ENCODE assay signal across 9 mouse cellular contexts in genomic region chrX:103355784-103356183, GRCm38 (mm10). TPM values are rescaled to one million over a fixed set of nuclear protein-coding genes. Genes with fewer than 3 reads are reported as not detected.
DNase-seq lines count a peak whose midpoint lies in the region; ATAC-seq and TF ChIP-seq lines count a peak whose summit lies in the region.
"Had no signal": no experiment of that assay in that cellular context is flagged by ENCODE, and none has a peak within 500 bp of the region (broad histone marks: within the 10 kb centered on the region; RNA-seq: fewer than 3 reads in every experiment).

No protein-coding gene starts in this region.

- H3K36me3 ChIP-seq in heart, embryonic 10.5 days: no peaks in the 10 kb centered on the region
- H3K36me3 ChIP-seq in C2C12 (ENCODE audit: control insufficient read depth, insufficient read depth): no peaks in the 10 kb centered on the region
- H3K36me3 ChIP-seq in forebrain, embryonic 15.5 days: no peaks in the 10 kb centered on the region
- H3K36me3 ChIP-seq in liver, embryonic 13.5 days: no peaks in the 10 kb centered on the region

- no peak for TF ChIP-seq CTCF in C2C12 (IDR thresholded peaks at IDR 0.05; ENCODE audit: control insufficient read depth, insufficient read depth, insufficient read length)

- no peak overlapping the region for H3K9ac ChIP-seq in forebrain, embryonic 15.5 days (replicated peaks)
- H3K9ac ChIP-seq in liver, embryonic 13.5 days: no peak overlapping the region

- intact Hi-C loops in heart, postnatal 25 days (cut with DNase I): no loop called here

- H3K4me1 ChIP-seq in heart, embryonic 10.5 days: no peaks in the 10 kb centered on the region
- no peaks in the 10 kb centered on the region for H3K4me1 ChIP-seq in forebrain, embryonic 15.5 days
- no peaks in the 10 kb centered on the region for H3K4me1 ChIP-seq in liver, embryonic 13.5 days (replicated peaks)

- peak overlapping the region; percentile 67 for H3K4me3 ChIP-seq in heart, embryonic 10.5 days
- H3K4me3 ChIP-seq in C2C12 (ENCODE audit: insufficient read depth, poor library complexity, severe bottlenecking): peak overlapping the region; percentile 50
- H3K4me3 ChIP-seq in forebrain, embryonic 15.5 days: peak overlapping the region; percentile 59
- no peak overlapping the region for H3K4me3 ChIP-seq in liver, embryonic 13.5 days (replicated peaks)

- H3K27ac ChIP-seq in heart, embryonic 10.5 days: no peak overlapping the region
- H3K27ac ChIP-seq in forebrain, embryonic 15.5 days (replicated peaks): no peak overlapping the region
- H3K27ac ChIP-seq in liver, embryonic 13.5 days: no peak overlapping the region

- H3K4me2 ChIP-seq in forebrain, embryonic 15.5 days (replicated peaks): peak overlapping the region; percentile 43
- peak overlapping the region; percentile 57; the same call in 1 of the 2 replicates for H3K4me2 ChIP-seq in liver, embryonic 13.5 days

- DNase-seq in heart, embryonic 10.5 days (ENCODE audit: low spot score): no peak
- DNase-seq in heart, postnatal 25 days (ENCODE audit: low spot score): no peak
- DNase-seq in liver, embryonic 13.5 days: no peak
- no peak for DNase-seq in adrenal gland, adult 2 months
- DNase-seq in cerebellum, postnatal 10 days: no peak
- DNase-seq in cerebellum, postnatal 36 days: no peak

- no peaks in the 10 kb centered on the region for H3K9me3 ChIP-seq in heart, embryonic 10.5 days
- H3K9me3 ChIP-seq in forebrain, embryonic 15.5 days: no peaks in the 10 kb centered on the region
- H3K9me3 ChIP-seq in liver, embryonic 13.5 days (replicated peaks): no peaks in the 10 kb centered on the region

- H3K27me3 ChIP-seq in heart, embryonic 10.5 days (ENCODE audit: insufficient read depth, poor library complexity, severe bottlenecking): peaks cover 52% of the 10 kb centered on the region; the same call in 1 of the 2 replicates
- H3K27me3 ChIP-seq in C2C12 (ENCODE audit: control insufficient read depth, insufficient read depth, insufficient read length): no peaks in the 10 kb centered on the region
- H3K27me3 ChIP-seq in forebrain, embryonic 15.5 days: peaks cover 22% of the 10 kb centered on the region
- peaks cover 46% of the 10 kb centered on the region for H3K27me3 ChIP-seq in liver, embryonic 13.5 days

- peak; percentile 57; the same call in 1 of the 2 replicates for ATAC-seq in forebrain, embryonic 15.5 days (replicated peaks)
- no peak for ATAC-seq in liver, embryonic 13.5 days (ENCODE audit: low read depth)

- no peak overlapping the region for H3ac ChIP-seq in C2C12 (ENCODE audit: control insufficient read depth, insufficient read length, low read depth)

- peaks cover 2% of the 10 kb centered on the region for H3K79me3 ChIP-seq in C2C12 (ENCODE audit: low read depth)

- 54% methylated on average over 5 of the region's 5 CpGs for WGBS in heart, embryonic 10.5 days
- 35% methylated on average over 5 of the region's 5 CpGs for whole genome bisulfite sequencing in forebrain, embryonic 15.5 days
- WGBS in liver, embryonic 13.5 days (ENCODE audit: insufficient replicate concordance): 47% methylated on average over 5 of the region's 5 CpGs

- H3K79me2 ChIP-seq in C2C12 (ENCODE audit: control insufficient read depth, insufficient read depth): no peaks in the 10 kb centered on the region

TF ChIP-seq in C2C12, 6 proteins besides CTCF, POLR2A, EP300 and RAD21:
- no peak for TF ChIP-seq CEBPB (IDR thresholded peaks at IDR 0.05; ENCODE audit: low read depth)

RNA-seq across cellular contexts. Expression of gene Chic1, which starts 0.5 kb away (rescaled TPM):
- polyA plus RNA-seq in heart, embryonic 10.5 days (2016; fragmentation: Nextera tagmentation; extraction: Ambion mirVana): 3.1 and 3.4 TPM in 2 replicates
- total RNA-seq in heart, postnatal 25 days (2021): under 1 TPM; 0.57 to 0.70 TPM
- polyA plus RNA-seq in C2C12 (2012; fragmentation: generic; extraction: Trizol): 0.40 TPM
- polyA plus RNA-seq in forebrain, embryonic 15.5 days (2015; fragmentation: Nextera tagmentation; extraction: Ambion mirVana): 6.5 and 6.7 TPM in 2 replicates
- 0.35 and 0.52 TPM in 2 replicates for polyA plus RNA-seq in liver, embryonic 13.5 days (2015; fragmentation: Nextera tagmentation; extraction: Ambion mirVana)
- total RNA-seq in adrenal gland, adult 2 months (2021): 1 to 10 TPM; 4.2 to 7.9 TPM
- 0.15 and 0.17 TPM in 2 replicates for polyA plus RNA-seq in adrenal gland, adult 2 months (2012; rRNA removed)

RNA-seq across cellular contexts. Expression of gene Cdx4, which starts 34.6 kb away (rescaled TPM):
- not detected in 2 replicates for polyA plus RNA-seq in heart, embryonic 10.5 days (2016; fragmentation: Nextera tagmentation; extraction: Ambion mirVana)
- total RNA-seq in heart, postnatal 25 days (2021): not detected
- not detected for polyA plus RNA-seq in C2C12 (2012; fragmentation: generic; extraction: Trizol)
- not detected in 2 replicates for polyA plus RNA-seq in forebrain, embryonic 15.5 days (2015; fragmentation: Nextera tagmentation; extraction: Ambion mirVana)
- not detected in 2 replicates for polyA plus RNA-seq in liver, embryonic 13.5 days (2015; fragmentation: Nextera tagmentation; extraction: Ambion mirVana)
- total RNA-seq in adrenal gland, adult 2 months (2021): not detected
- 0.04 TPM in 1 of 2 replicates, not detected in the other for polyA plus RNA-seq in adrenal gland, adult 2 months (2012; rRNA removed)
- total RNA-seq: left cerebral cortex, adult 18-20 months had no signal

RNA-seq across cellular contexts. Expression of gene Tsx, which starts 58.5 kb away (rescaled TPM):
- not detected in 2 replicates for polyA plus RNA-seq in heart, embryonic 10.5 days (2016; fragmentation: Nextera tagmentation; extraction: Ambion mirVana)
- total RNA-seq in heart, postnatal 25 days (2021): not detected
- not detected for polyA plus RNA-seq in C2C12 (2012; fragmentation: generic; extraction: Trizol)
- polyA plus RNA-seq in forebrain, embryonic 15.5 days (2015; fragmentation: Nextera tagmentation; extraction: Ambion mirVana): 0.47 and 0.73 TPM in 2 replicates
- polyA plus RNA-seq in liver, embryonic 13.5 days (2015; fragmentation: Nextera tagmentation; extraction: Ambion mirVana): not detected in 2 replicates
- total RNA-seq in adrenal gland, adult 2 months (2021): not detected
- not detected in 2 replicates for polyA plus RNA-seq in adrenal gland, adult 2 months (2012; rRNA removed)
- total RNA-seq: left cerebral cortex, adult 18-20 months had no signal
